Mouse (Mus musculus): ENCODE results near the gene Fbxo34.

GRCm38 (mm10) chr14:47465468-47466175, 15.4 kb downstream of the Fbxo34 start:
- no peak for TF ChIP-seq GATA1 (IDR thresholded peaks at IDR 0.05; ENCODE audit: borderline replicate concordance, low read length)
- no peak for TF ChIP-seq CTCF (IDR thresholded peaks at IDR 0.05; ENCODE audit: low read depth, low read length)
- TF ChIP-seq TAL1 (conservative IDR thresholded peaks at IDR 0.05; ENCODE audit: low read depth, low read length), result no peak
- no peak for TF ChIP-seq POLR2AphosphoS5 (IDR thresholded peaks at IDR 0.05; ENCODE audit: insufficient replicate concordance, low read depth, low read length)
